Comparison of ENCODE assay signal across 16 mouse cellular contexts in the genomic region with DNA sequence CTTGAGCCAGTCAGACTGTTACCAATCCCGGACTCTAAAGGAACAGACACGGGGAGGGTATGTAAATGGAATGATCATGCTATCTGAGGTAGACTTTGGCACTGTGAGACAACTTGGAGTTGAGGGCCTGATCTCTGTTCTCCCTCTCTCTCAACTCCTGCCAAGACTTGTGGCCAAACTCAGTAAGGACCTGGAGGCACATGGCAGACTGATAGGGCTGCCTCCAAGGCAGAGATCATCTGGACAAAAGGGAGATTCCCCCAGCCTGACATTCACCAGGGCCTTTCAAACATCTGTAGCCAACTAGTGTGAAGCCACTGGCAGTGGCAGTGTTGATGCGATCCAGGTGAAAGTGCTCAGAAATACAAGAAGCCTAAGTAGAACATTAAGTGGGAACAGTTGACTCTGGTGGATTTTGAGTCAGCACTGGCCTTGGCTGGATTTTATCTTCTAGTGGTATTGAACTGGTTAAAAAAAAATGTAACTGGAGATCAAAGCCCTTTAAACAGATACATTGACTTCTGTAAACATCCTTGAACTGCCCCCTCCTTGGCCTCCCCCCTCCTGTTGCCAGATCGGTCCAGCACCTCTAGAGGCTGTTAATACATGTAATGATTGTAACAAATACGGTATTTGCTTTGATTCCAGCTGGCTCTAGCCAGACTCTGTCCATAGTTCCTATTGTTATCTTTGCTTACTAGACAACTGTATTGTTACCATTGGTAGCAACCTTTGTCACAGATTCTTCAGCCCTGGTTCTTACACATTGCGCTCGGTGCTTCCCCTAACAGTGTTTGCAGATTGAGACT.
DNase-seq lines count a peak whose midpoint lies in the region; ATAC-seq and TF ChIP-seq lines count a peak whose summit lies in the region.
"Had no signal": no experiment of that assay in that cellular context is flagged by ENCODE, and none has a peak within 500 bp of the region (broad histone marks: within the 10 kb centered on the region; RNA-seq: fewer than 3 reads in every experiment).

No protein-coding gene starts in this region.

- no peak for TF ChIP-seq EP300 in heart, postnatal 0 days (IDR thresholded peaks at IDR 0.05; ENCODE audit: low read depth)

- ATAC-seq in heart, postnatal 0 days (ENCODE audit: insufficient read depth, low read depth): peak; percentile 76

- no peaks in the 10 kb centered on the region for H3K9me3 ChIP-seq in heart, postnatal 0 days (replicated peaks; ENCODE audit: control insufficient read depth, low read length)
- H3K9me3 ChIP-seq in hindbrain, embryonic 10.5 days: no peaks in the 10 kb centered on the region
- H3K9me3 ChIP-seq: embryonic facial prominence, embryonic 15.5 days; hindbrain, embryonic 12.5 days; limb, embryonic 13.5 days; megakaryocyte, embryonic 14.5 days; neural tube, embryonic 13.5 days had no signal

- TF ChIP-seq CTCF in heart, postnatal 0 days (IDR thresholded peaks at IDR 0.05; ENCODE audit: low read depth): no peak

- no peak overlapping the region; the same call in 1 of the 2 replicates for H3K9ac ChIP-seq in heart, postnatal 0 days (replicated peaks; ENCODE audit: low read depth, low read length)
- H3K9ac ChIP-seq: embryonic facial prominence, embryonic 15.5 days; hindbrain, embryonic 12.5 days; limb, embryonic 13.5 days; neural tube, embryonic 13.5 days had no signal

- peak; percentile 27 for DNase-seq in adrenal gland, postnatal 14 days
- DNase-seq in adrenal gland, adult 18-20 months (ENCODE audit: low spot score in 2 of 2): no peak
- peak; percentile 35 for DNase-seq in ZHBTc4 (ENCODE audit: low read depth, low spot score)
- peak; percentile 31 for DNase-seq in heart, postnatal 0 days (ENCODE audit: low spot score)
- peak; percentile 15 for DNase-seq in lung, postnatal 14 days
- DNase-seq in hindbrain, embryonic 10.5 days (ENCODE audit: low spot score): no peak
- DNase-seq in left cerebral cortex, adult 8-10 months (ENCODE audit: low spot score in 2 of 2): no peak
- no peak for DNase-seq in left cerebral cortex, adult 9 months (ENCODE audit: low spot score in 2 of 2)
- DNase-seq: adrenal gland, adult 8-10 months; cerebellum, adult 18-20 months; thymus, adult 18-20 months had no signal

- WGBS in heart, postnatal 0 days: 55% methylated on average over 7 of the region's 7 CpGs
- WGBS in hindbrain, embryonic 10.5 days: 77% methylated on average over 7 of the region's 7 CpGs

- H3K27me3 ChIP-seq in heart, postnatal 0 days (ENCODE audit: control insufficient read depth, insufficient read depth, low read length): no peaks in the 10 kb centered on the region
- H3K27me3 ChIP-seq in hindbrain, embryonic 10.5 days (ENCODE audit: insufficient read depth, poor library complexity, severe bottlenecking): no peaks in the 10 kb centered on the region
- H3K27me3 ChIP-seq: embryonic facial prominence, embryonic 15.5 days; hindbrain, embryonic 12.5 days; limb, embryonic 13.5 days; megakaryocyte, embryonic 14.5 days; neural tube, embryonic 13.5 days had no signal

- H3K4me1 ChIP-seq in heart, postnatal 0 days (ENCODE audit: control insufficient read depth, insufficient read depth): peaks cover 30% of the 10 kb centered on the region
- peaks cover 8% of the 10 kb centered on the region; the same call in 1 of the 2 replicates for H3K4me1 ChIP-seq in hindbrain, embryonic 10.5 days (replicated peaks)
- H3K4me1 ChIP-seq: hindbrain, embryonic 12.5 days; neural tube, embryonic 13.5 days had no signal

- no peaks in the 10 kb centered on the region for H3K36me3 ChIP-seq in heart, postnatal 0 days (replicated peaks; ENCODE audit: control insufficient read depth, insufficient read depth, low read length)
- H3K36me3 ChIP-seq in hindbrain, embryonic 10.5 days: no peaks in the 10 kb centered on the region
- H3K36me3 ChIP-seq: embryonic facial prominence, embryonic 15.5 days; hindbrain, embryonic 12.5 days; limb, embryonic 13.5 days; neural tube, embryonic 13.5 days had no signal

- H3K4me3 ChIP-seq in heart, postnatal 0 days (ENCODE audit: low read depth, low read length): no peak overlapping the region
- H3K4me3 ChIP-seq in hindbrain, embryonic 10.5 days: no peak overlapping the region
- H3K4me3 ChIP-seq: embryonic facial prominence, embryonic 15.5 days; hindbrain, embryonic 12.5 days; limb, embryonic 13.5 days; megakaryocyte, embryonic 14.5 days; neural tube, embryonic 13.5 days had no signal

- peak overlapping the region; percentile 47 for H3K27ac ChIP-seq in heart, postnatal 0 days (ENCODE audit: low read depth)
- H3K27ac ChIP-seq in hindbrain, embryonic 10.5 days: no peak overlapping the region
- H3K27ac ChIP-seq: embryonic facial prominence, embryonic 15.5 days; hindbrain, embryonic 12.5 days; limb, embryonic 13.5 days; neural tube, embryonic 13.5 days had no signal

- no peak overlapping the region for H3K4me2 ChIP-seq in heart, postnatal 0 days (ENCODE audit: low read depth, low read length)
- H3K4me2 ChIP-seq: embryonic facial prominence, embryonic 15.5 days; hindbrain, embryonic 12.5 days; limb, embryonic 13.5 days; neural tube, embryonic 13.5 days had no signal

Comparison
In these comparisons a context has a peak if more than half of its experiments do, and no peak if none do; other contexts are left out.
1. DNase-seq: peak in adrenal gland, postnatal 14 days (single experiment), ZHBTc4 (single experiment), heart, postnatal 0 days (single experiment) and lung, postnatal 14 days (single experiment); none in adrenal gland, adult 18-20 months (0 of 2), hindbrain, embryonic 10.5 days (single experiment), left cerebral cortex, adult 8-10 months (0 of 2) and left cerebral cortex, adult 9 months (0 of 2).